Comparison of ENCODE assay signal across 9 mouse cellular contexts in genomic region chr2:156621449-156621848, GRCm38 (mm10). TPM values are rescaled to one million over a fixed set of nuclear protein-coding genes. Genes with fewer than 3 reads are reported as not detected.
A peak's percentile ranks its signal among the peaks of the same experiment; 100 is the strongest.
DNase-seq lines count a peak whose midpoint lies in the region; ATAC-seq and TF ChIP-seq lines count a peak whose summit lies in the region.
"Had no signal": no experiment of that assay in that cellular context is flagged by ENCODE, and none has a peak within 500 bp of the region (broad histone marks: within the 10 kb centered on the region; RNA-seq: fewer than 3 reads in every experiment).

No protein-coding gene starts in this region.

- H3K4me1 ChIP-seq in forebrain, postnatal 0 days (ENCODE audit: insufficient read depth), result no peaks in the 10 kb centered on the region
- peaks cover 11% of the 10 kb centered on the region for H3K4me1 ChIP-seq in forebrain, embryonic 13.5 days
- H3K4me1 ChIP-seq: embryonic facial prominence, embryonic 10.5 days had no signal

- DNase-seq in forebrain, postnatal 0 days, result no peak
- peak; percentile 57 for DNase-seq in right cerebral cortex, postnatal 14 days
- no peak for DNase-seq in right cerebral cortex, adult 18-20 months
- peak; percentile 42 for DNase-seq in heart, postnatal 25 days (ENCODE audit: low spot score)
- no peak for DNase-seq in natural killer cell, adult 2 months (ENCODE audit: low spot score in 2 of 2)
- no peak for DNase-seq in layer of hippocampus, adult 2 months (ENCODE audit: low spot score in 2 of 2)
- DNase-seq in urinary bladder, postnatal 25 days (ENCODE audit: low spot score), result no peak

- peak; percentile 44; the same call in 1 of the 2 replicates for ATAC-seq in forebrain, postnatal 0 days
- no peak for ATAC-seq in forebrain, embryonic 13.5 days

- TF ChIP-seq CTCF in forebrain, postnatal 0 days (IDR thresholded peaks at IDR 0.05; ENCODE audit: low read depth), result no peak
- TF ChIP-seq CTCF in layer of hippocampus, adult 2 months (conservative IDR thresholded peaks at IDR 0.05), result no peak

- no peaks in the 10 kb centered on the region for H3K27me3 ChIP-seq in forebrain, postnatal 0 days (ENCODE audit: insufficient read depth, low read length)
- H3K27me3 ChIP-seq in forebrain, embryonic 13.5 days, result peaks cover 15% of the 10 kb centered on the region

- no peak overlapping the region for H3K4me2 ChIP-seq in forebrain, postnatal 0 days (ENCODE audit: low read depth)
- no peak overlapping the region for H3K4me2 ChIP-seq in forebrain, embryonic 13.5 days

- H3K36me3 ChIP-seq in forebrain, postnatal 0 days (ENCODE audit: insufficient read depth), result no peaks in the 10 kb centered on the region
- H3K36me3 ChIP-seq in forebrain, embryonic 13.5 days (ENCODE audit: poor library complexity, severe bottlenecking), result no peaks in the 10 kb centered on the region
- H3K36me3 ChIP-seq: embryonic facial prominence, embryonic 10.5 days had no signal

- intact Hi-C loops in heart, postnatal 25 days (cut with DNase I), result loop anchor here (5.0 kb wide), 1 partner anchor 39 kb away; no protein-coding TSS in a partner anchor

- H3K27ac ChIP-seq in forebrain, postnatal 0 days (ENCODE audit: low read depth, low read length), result no peak overlapping the region
- no peak overlapping the region for H3K27ac ChIP-seq in forebrain, embryonic 13.5 days
- H3K27ac ChIP-seq in layer of hippocampus, adult 2 months, result no peak overlapping the region
- H3K27ac ChIP-seq: embryonic facial prominence, embryonic 10.5 days had no signal

- H3K4me3 ChIP-seq in forebrain, postnatal 0 days (ENCODE audit: low read depth, low read length), result no peak overlapping the region
- no peak overlapping the region for H3K4me3 ChIP-seq in forebrain, embryonic 13.5 days
- no peak overlapping the region for H3K4me3 ChIP-seq in layer of hippocampus, adult 2 months
- H3K4me3 ChIP-seq: embryonic facial prominence, embryonic 10.5 days had no signal

- no peaks in the 10 kb centered on the region for H3K9me3 ChIP-seq in forebrain, postnatal 0 days (ENCODE audit: low read length)
- no peaks in the 10 kb centered on the region for H3K9me3 ChIP-seq in forebrain, embryonic 13.5 days (replicated peaks)
- H3K9me3 ChIP-seq: embryonic facial prominence, embryonic 10.5 days had no signal

- 39% methylated on average over 5 of the region's 5 CpGs for WGBS in forebrain, postnatal 0 days
- WGBS in forebrain, embryonic 13.5 days, result 55% methylated on average over 5 of the region's 5 CpGs

- H3K9ac ChIP-seq in forebrain, postnatal 0 days, result no peak overlapping the region
- no peak overlapping the region for H3K9ac ChIP-seq in forebrain, embryonic 13.5 days

RNA-seq across cellular contexts. Expression of gene Dlgap4, which starts 7.9 kb away (rescaled TPM):
- 218 and 235 TPM in 2 replicates for total RNA-seq in forebrain, postnatal 0 days (2014; rRNA removed)
- polyA plus RNA-seq in forebrain, postnatal 0 days (2015; fragmentation: Nextera tagmentation; extraction: Ambion mirVana), result 327 and 354 TPM in 2 replicates
- polyA plus RNA-seq in forebrain, embryonic 13.5 days (2015; fragmentation: Nextera tagmentation; extraction: Ambion mirVana), result 234 and 240 TPM in 2 replicates
- 10 to 100 TPM; 30.1 to 41.8 TPM for total RNA-seq in heart, postnatal 25 days (2021)
- 100 to 1,000 TPM; 194 to 198 TPM for total RNA-seq in layer of hippocampus, adult 2 months (2021)

Comparison
In these comparisons a context has a peak if more than half of its experiments do, and no peak if none do; other contexts are left out.
1. DNase-seq: peak in right cerebral cortex, postnatal 14 days (single experiment) and heart, postnatal 25 days (single experiment); none in forebrain, postnatal 0 days (single experiment), right cerebral cortex, adult 18-20 months (single experiment), natural killer cell, adult 2 months (0 of 2), layer of hippocampus, adult 2 months (0 of 2) and urinary bladder, postnatal 25 days (single experiment).